9 mouse cellular contexts compared by ENCODE assay signal in genomic region chr11:115496559-115496958, GRCm38 (mm10). TPM values are rescaled to one million over a fixed set of nuclear protein-coding genes. Genes with fewer than 3 reads are reported as not detected.
A peak's percentile ranks its signal among the peaks of the same experiment; 100 is the strongest.
DNase-seq lines count a peak whose midpoint lies in the region; ATAC-seq and TF ChIP-seq lines count a peak whose summit lies in the region.
"Not testable (repeated sequence)": the region's sequence is repeated elsewhere in the genome, so short reads cannot be mapped to it uniquely, and the experiment has no call there.
"Had no signal": no experiment of that assay in that cellular context is flagged by ENCODE, and none has a peak within 500 bp of the region (broad histone marks: within the 10 kb centered on the region; RNA-seq: fewer than 3 reads in every experiment).

No protein-coding gene starts in this region.

- H3K36me3 ChIP-seq in CH12.LX (replicated peaks in 1 of 2; ENCODE audit: control insufficient read depth in 1 of 2, insufficient read depth in 1 of 2, low read length in 1 of 2) (peaks cover 41 to 50% of the 10 kb centered on the region in 2 experiments), ES-E14 (ENCODE audit: control insufficient read depth, insufficient read depth, low read length, poor library complexity, severe bottlenecking) (peaks cover 25% of the 10 kb centered on the region), MEL (ENCODE audit: control insufficient read depth in 1 of 2, insufficient read depth in 2 of 2, low read length in 2 of 2) (peaks cover 0 to 22% of the 10 kb centered on the region in 2 experiments; a peak in 2 of 4 replicates)
- H3K36me3 ChIP-seq in midbrain, embryonic 14.5 days (ENCODE audit: control insufficient read depth, insufficient read depth, low read length) = peaks cover 52% of the 10 kb centered on the region

- in situ Hi-C loops in CH12.LX (cut with MboI; ENCODE audit: low pct_ligation_motif_present, low pct_unique_long_range_greater_than_20kb, low sequenced_read_pairs); ES-E14 (cut with MboI; ENCODE audit: low sequenced_read_pairs in 2 of 2, unreplicated experiment in 2 of 2): not testable (repeated sequence)

- not testable (repeated sequence) for H3K27ac ChIP-seq in CH12.LX (ENCODE audit: insufficient read depth, low read depth); ES-E14 (ENCODE audit: insufficient read depth, low read depth, low read length, poor library complexity, severe bottlenecking); MEL (ENCODE audit: control insufficient read depth, low read depth, low read length); midbrain, embryonic 14.5 days (replicated peaks; ENCODE audit: low read depth, low read length)

- not testable (repeated sequence) for H3K4me3 ChIP-seq in CH12.LX (replicated peaks in 1 of 3; ENCODE audit: low read depth in 2 of 3, low read length in 2 of 3, poor library complexity in 1 of 3); ES-E14 (ENCODE audit: insufficient read depth in 1 of 2, low read depth in 1 of 2, low read length in 2 of 2, poor library complexity in 1 of 2, severe bottlenecking in 1 of 2); MEL (ENCODE audit: control insufficient read depth in 1 of 2, insufficient read depth in 1 of 2, low read depth in 2 of 2, low read length in 2 of 2); midbrain, embryonic 14.5 days (replicated peaks; ENCODE audit: low read depth, low read length)

- dilution Hi-C loops in CH12.LX (cut with MboI; ENCODE audit: extremely low pct_ligation_motif_present, extremely low pct_unique_long_range_greater_than_20kb, low sequenced_read_pairs) = not testable (repeated sequence)

- WGBS in midbrain, embryonic 14.5 days = 95% methylated on average over 9 of the region's 9 CpGs

- TF ChIP-seq EP300 in CH12.LX (IDR thresholded peaks at IDR 0.05; ENCODE audit: low read length); MEL (IDR thresholded peaks at IDR 0.05; ENCODE audit: low read depth in 1 of 2, low read length in 2 of 2): not testable (repeated sequence)

- not testable (repeated sequence) for TF ChIP-seq RAD21 in CH12.LX (IDR thresholded peaks at IDR 0.05; ENCODE audit: low read depth, low read length); MEL (IDR thresholded peaks at IDR 0.05; ENCODE audit: low read depth, low read length)

- H3K9ac ChIP-seq in CH12.LX (ENCODE audit: insufficient read depth, low read depth); ES-E14 (ENCODE audit: insufficient read depth, low read depth, low read length, poor library complexity, severe bottlenecking); MEL (ENCODE audit: control insufficient read depth, low read depth, low read length, poor library complexity, severe bottlenecking); midbrain, embryonic 14.5 days (replicated peaks; ENCODE audit: low read length): not testable (repeated sequence)

- not testable (repeated sequence) for ATAC-seq in midbrain, embryonic 14.5 days (ENCODE audit: low FRiP score, low TSS enrichment)

- H3K4me2 ChIP-seq in CH12.LX (ENCODE audit: insufficient read depth, low read depth, poor library complexity, severe bottlenecking); midbrain, embryonic 14.5 days (ENCODE audit: low read length): not testable (repeated sequence)

- not testable (repeated sequence) for TF ChIP-seq CTCF in CH12.LX (conservative IDR thresholded peaks at IDR 0.05 in 1 of 2, IDR thresholded peaks at IDR 0.05 in 1 of 2; ENCODE audit: low read depth in 2 of 2, low read length in 2 of 2); MEL (IDR thresholded peaks at IDR 0.05 in 2 of 3, conservative IDR thresholded peaks at IDR 0.05 in 1 of 3; ENCODE audit: control insufficient read depth in 1 of 3, insufficient read depth in 1 of 3, low read depth in 2 of 3, low read length in 3 of 3, poor library complexity in 1 of 3, severe bottlenecking in 1 of 3)

- H3K9me3 ChIP-seq in CH12.LX (replicated peaks; ENCODE audit: low read length); ES-E14 (ENCODE audit: control insufficient read depth, insufficient read depth, low read depth, low read length); MEL (replicated peaks; ENCODE audit: insufficient read depth, low read length); midbrain, embryonic 14.5 days (ENCODE audit: control insufficient read depth, low read length): not testable (repeated sequence)

- not testable (repeated sequence) for H3K27me3 ChIP-seq in CH12.LX (replicated peaks); MEL (ENCODE audit: control insufficient read depth in 1 of 2, insufficient read depth in 2 of 2, low read length in 2 of 2); midbrain, embryonic 14.5 days (ENCODE audit: control insufficient read depth, insufficient read depth, low read length)

- TF ChIP-seq POLR2A in CH12.LX (IDR thresholded peaks at IDR 0.05; ENCODE audit: low read depth, low read length); MEL (IDR thresholded peaks at IDR 0.05; ENCODE audit: control insufficient read depth in 1 of 2, insufficient read depth in 1 of 2, low read depth in 1 of 2, low read length in 2 of 2, poor library complexity in 1 of 2): not testable (repeated sequence)

- not testable (repeated sequence) for H3K79me2 ChIP-seq in CH12.LX (replicated peaks; ENCODE audit: control insufficient read depth, extremely low read depth, insufficient read depth, poor library complexity, severe bottlenecking); MEL (ENCODE audit: control insufficient read depth, insufficient read depth, low read length, poor library complexity)

- not testable (repeated sequence) for DNase-seq in CH12.LX (ENCODE audit: extremely low read depth); ES-E14 (ENCODE audit: low read depth, low spot score); MEL (ENCODE audit: low read depth, low spot score)
- DNase-seq in midbrain, embryonic 14.5 days = peak; percentile 5

- H3K4me1 ChIP-seq in CH12.LX (ENCODE audit: control insufficient read depth in 1 of 2, insufficient read depth in 2 of 2); ES-E14 (ENCODE audit: control insufficient read depth in 2 of 2, insufficient read depth in 2 of 2, low read length in 2 of 2, poor library complexity in 1 of 2); MEL (ENCODE audit: control insufficient read depth in 1 of 2, insufficient read depth in 2 of 2, low read length in 2 of 2); midbrain, embryonic 14.5 days (ENCODE audit: control insufficient read depth, insufficient read depth, low read length): not testable (repeated sequence)

TF ChIP-seq in MEL, 35 proteins besides CTCF, POLR2A, EP300 and RAD21:
- peak; percentile 66; the same call in 1 of the 2 replicates for TF ChIP-seq ZNF384 (IDR thresholded peaks at IDR 0.05; ENCODE audit: low read depth, low read length)

RNA-seq across cellular contexts. Expression of gene Nt5c, which starts 4.9 kb away (rescaled TPM):
- total RNA-seq in CH12.LX (2012; rRNA removed) (151 and 154 TPM in 2 replicates), CH12.LX (2014; rRNA removed) (59.8 and 65.3 TPM in 2 replicates), ES-E14 (2012; rRNA removed) (37.2 and 50.5 TPM in 2 replicates), MEL (2012; rRNA removed) (96.6 and 99.3 TPM in 2 replicates)
- polyA plus RNA-seq in CH12.LX (2012; ENCODE audit: insufficient read length, low read depth) (175 and 190 TPM in 2 replicates), MEL (2012; ENCODE audit: insufficient read depth in 1 of 2, insufficient read length in 2 of 2, low read depth in 1 of 2, low replicate concordance in 2 of 2, missing spikeins in 1 of 2) (100 to 1,000 TPM in 1 of 2 experiments, not detected in 1; 102 TPM)
- polyA plus RNA-seq in midbrain, embryonic 14.5 days (2014; fragmentation: Nextera tagmentation; extraction: Ambion mirVana) = 93.9 and 110 TPM in 2 replicates

RNA-seq across cellular contexts. Expression of gene Jpt1, which starts 17.6 kb away (rescaled TPM):
- 294 and 358 TPM in 2 replicates for total RNA-seq in CH12.LX (2012; rRNA removed)
- total RNA-seq in CH12.LX (2014; rRNA removed) = 439 and 448 TPM in 2 replicates
- polyA plus RNA-seq in CH12.LX (2012; ENCODE audit: insufficient read length, low read depth) = 432 and 479 TPM in 2 replicates
- 164 and 205 TPM in 2 replicates for total RNA-seq in ES-E14 (2012; rRNA removed)
- 331 and 353 TPM in 2 replicates for total RNA-seq in MEL (2012; rRNA removed)
- 100 to 1,000 TPM in 1 of 2 experiments, not detected in 1; 382 TPM for polyA plus RNA-seq in MEL (2012; ENCODE audit: insufficient read depth in 1 of 2, insufficient read length in 2 of 2, low read depth in 1 of 2, low replicate concordance in 2 of 2, missing spikeins in 1 of 2)
- 1,631 and 1,863 TPM in 2 replicates for polyA plus RNA-seq in midbrain, embryonic 14.5 days (2014; fragmentation: Nextera tagmentation; extraction: Ambion mirVana)

RNA-seq across cellular contexts. Expression of gene Armc7, which starts 21.1 kb away (rescaled TPM):
- total RNA-seq in CH12.LX (2012; rRNA removed) = 8.7 and 8.9 TPM in 2 replicates
- total RNA-seq in CH12.LX (2014; rRNA removed) = 6.0 and 7.5 TPM in 2 replicates
- polyA plus RNA-seq in CH12.LX (2012; ENCODE audit: insufficient read length, low read depth) = 12.5 TPM in 2 replicates
- 4.8 and 5.0 TPM in 2 replicates for total RNA-seq in ES-E14 (2012; rRNA removed)
- 7.0 and 9.1 TPM in 2 replicates for total RNA-seq in MEL (2012; rRNA removed)
- 10 to 100 TPM in 1 of 2 experiments, not detected in 1; 13.1 TPM for polyA plus RNA-seq in MEL (2012; ENCODE audit: insufficient read depth in 1 of 2, insufficient read length in 2 of 2, low read depth in 1 of 2, low replicate concordance in 2 of 2, missing spikeins in 1 of 2)
- 16.3 and 16.7 TPM in 2 replicates for polyA plus RNA-seq in midbrain, embryonic 14.5 days (2014; fragmentation: Nextera tagmentation; extraction: Ambion mirVana)

RNA-seq across cellular contexts. Expression of gene Slc16a5, which starts 34.3 kb away (rescaled TPM):
- 0.46 and 0.51 TPM in 2 replicates for total RNA-seq in CH12.LX (2012; rRNA removed)
- total RNA-seq in CH12.LX (2014; rRNA removed) = not detected in 2 replicates
- 0.68 and 0.71 TPM in 2 replicates for polyA plus RNA-seq in CH12.LX (2012; ENCODE audit: insufficient read length, low read depth)
- total RNA-seq in ES-E14 (2012; rRNA removed) = 1.1 and 1.6 TPM in 2 replicates
- total RNA-seq in MEL (2012; rRNA removed) = 0.07 TPM in 1 of 2 replicates, not detected in the other
- polyA plus RNA-seq in MEL (2012; ENCODE audit: insufficient read depth in 1 of 2, insufficient read length in 2 of 2, low read depth in 1 of 2, low replicate concordance in 2 of 2, missing spikeins in 1 of 2) = under 1 TPM in 1 of 2 experiments, not detected in 1; 0.26 TPM
- not detected in 2 replicates for polyA plus RNA-seq in midbrain, embryonic 14.5 days (2014; fragmentation: Nextera tagmentation; extraction: Ambion mirVana)
- total RNA-seq: adrenal gland, adult 18-20 months; adrenal gland, postnatal 25 days had no signal
- polyA plus RNA-seq: adrenal gland, adult 2 months; brain, embryonic 14.5 days; G1E had no signal

RNA-seq across cellular contexts. Expression of gene Sumo2, which starts 39.5 kb away (rescaled TPM):
- total RNA-seq in CH12.LX (2012; rRNA removed) (480 and 623 TPM in 2 replicates), CH12.LX (2014; rRNA removed) (1,752 and 1,801 TPM in 2 replicates), ES-E14 (2012; rRNA removed) (325 and 579 TPM in 2 replicates), MEL (2012; rRNA removed) (653 and 657 TPM in 2 replicates)
- polyA plus RNA-seq in CH12.LX (2012; ENCODE audit: insufficient read length, low read depth) (960 and 1,020 TPM in 2 replicates), MEL (2012; ENCODE audit: insufficient read depth in 1 of 2, insufficient read length in 2 of 2, low read depth in 1 of 2, low replicate concordance in 2 of 2, missing spikeins in 1 of 2) (100 to 1,000 TPM in 1 of 2 experiments, not detected in 1; 556 TPM)
- polyA plus RNA-seq in midbrain, embryonic 14.5 days (2014; fragmentation: Nextera tagmentation; extraction: Ambion mirVana) = 1,242 and 1,259 TPM in 2 replicates
